In the genomic region with DNA sequence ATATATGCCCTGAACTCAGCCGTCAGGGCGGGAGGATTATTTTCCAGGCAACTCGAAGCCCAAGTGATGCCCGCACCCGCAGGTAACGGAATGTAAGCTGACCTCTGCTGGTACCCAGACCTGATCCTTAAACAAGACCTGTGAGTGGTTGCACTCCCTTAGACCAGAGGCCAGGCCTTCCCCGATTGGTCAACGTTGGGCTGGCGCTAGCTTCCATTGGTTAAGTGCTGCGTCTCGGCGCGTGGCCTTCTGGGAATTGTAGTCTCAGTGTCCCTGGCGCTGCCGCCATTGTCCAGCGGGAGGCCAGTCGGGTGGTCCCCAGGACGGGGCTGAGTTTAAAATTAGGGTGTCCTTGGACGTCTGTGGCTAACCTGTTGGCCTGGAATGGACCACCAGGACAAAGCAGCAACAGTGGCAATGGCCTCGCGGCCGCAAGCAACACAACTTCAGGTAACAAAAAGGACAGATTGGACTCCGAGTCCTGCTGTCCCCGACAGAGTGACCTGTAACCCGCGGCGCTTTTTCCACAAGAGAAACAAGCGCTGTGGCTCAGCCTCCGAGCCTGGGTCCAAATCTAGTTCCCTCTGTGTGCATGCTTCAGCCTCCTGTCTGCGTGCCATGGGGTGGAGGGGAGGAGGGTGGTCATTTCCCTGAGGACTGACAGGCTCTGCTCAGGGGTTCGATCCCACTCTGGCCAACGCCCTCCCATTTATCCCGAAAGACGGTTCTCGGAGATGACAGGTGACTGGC, we compare ENCODE assay signal across 8 mouse cellular contexts. TPM values are rescaled to one million over a fixed set of nuclear protein-coding genes. Genes with fewer than 3 reads are reported as not detected.
DNase-seq lines count a peak whose midpoint lies in the region; ATAC-seq and TF ChIP-seq lines count a peak whose summit lies in the region.

Gene Zfp128 (plus strand): TSS at position 267 of the 750 bp plus-strand sequence.

- ATAC-seq in activated CD4-positive, CD25-positive, alpha-beta regulatory T cell, adult 4 months: peak; percentile 99

- DNase-seq in gastrocnemius, adult 8-10 months (ENCODE audit: low spot score in 2 of 2): peak; percentile 89 to 91
- peak; percentile 89 for DNase-seq in hindlimb bud, embryonic 11.5 days (ENCODE audit: extremely low spot score, low read depth, low spot score)
- DNase-seq in left cerebral cortex, adult 8-10 months (ENCODE audit: low spot score in 2 of 2): peak; percentile 84 to 97
- peak; percentile 98 to 99 for DNase-seq in right cerebral cortex, postnatal 10 days (ENCODE audit: low spot score in 2 of 2)
- DNase-seq in urinary bladder, postnatal 25 days (ENCODE audit: low spot score): peak; percentile 84

- TF ChIP-seq CTCF in cortical plate, adult 2 months (IDR thresholded peaks at IDR 0.05; ENCODE audit: extremely low read depth, insufficient read depth, low read length): no peak

- no peaks in the 10 kb centered on the region for H3K27me3 ChIP-seq in megakaryocyte, embryonic 14.5 days (replicated peaks)

- H3K9me3 ChIP-seq in megakaryocyte, embryonic 14.5 days: no peaks in the 10 kb centered on the region

- TF ChIP-seq POLR2A in cortical plate, adult 2 months (IDR thresholded peaks at IDR 0.05; ENCODE audit: extremely low read depth, insufficient read depth, low read length): peak; percentile 69

- peak within 1 kb of the TSS; percentile 70 for H3K4me3 ChIP-seq in cortical plate, adult 2 months (ENCODE audit: insufficient read depth, low read length)
- peak within 1 kb of the TSS; percentile 97 for H3K4me3 ChIP-seq in megakaryocyte, embryonic 14.5 days (replicated peaks)

- H3K27ac ChIP-seq in cortical plate, adult 2 months (ENCODE audit: insufficient read depth, low read length): no peak within 1 kb of the TSS

- H3K4me1 ChIP-seq in cortical plate, adult 2 months (ENCODE audit: control insufficient read depth, insufficient read depth, low read length): peaks cover 3% of the 10 kb centered on the region; the same call in 1 of the 2 replicates
- peaks cover 26% of the 10 kb centered on the region for H3K4me1 ChIP-seq in megakaryocyte, embryonic 14.5 days

- H3K36me3 ChIP-seq in megakaryocyte, embryonic 14.5 days (replicated peaks; ENCODE audit: low read length): peaks cover 19% of the 10 kb centered on the region

RNA-seq across cellular contexts. Expression of gene Zfp128, which starts in this region (rescaled TPM):
- polyA plus RNA-seq in activated CD4-positive, CD25-positive, alpha-beta regulatory T cell, adult 4 months (2017; shearing (Covaris generic)): 1 to 10 TPM in 1 of 2 experiments, under 1 TPM in 1; 0.84 to 2.4 TPM
- polyA plus RNA-seq in cortical plate, adult 2 months (2012; rRNA removed): 5.2 and 5.4 TPM in 2 replicates
- 1 to 10 TPM; 1.7 to 2.2 (median 2.1) TPM for total RNA-seq in gastrocnemius, adult 8-10 months (2022)
- 1 to 10 TPM; 7.2 to 8.7 (median 7.8) TPM for total RNA-seq in left cerebral cortex, adult 8-10 months (2022)
- 0.25 TPM in 1 of 2 replicates, not detected in the other for polyA plus RNA-seq in megakaryocyte, embryonic 14.5 days (2012; ENCODE audit: insufficient read depth, low replicate concordance)
